Mouse (Mus musculus) myocyte (in vitro differentiated cells): ENCODE results near the gene Nup188. TPM values are rescaled to one million over a fixed set of nuclear protein-coding genes. Genes with fewer than 3 reads are reported as not detected.

ENCODE experiments used
- H3K27me3 ChIP-seq: one replicate; pipeline ENCODE4 v1.6.1; 2011; ENCODE audit not compliant: control insufficient read depth, insufficient read depth, insufficient read length
- H3K36me3 ChIP-seq: one replicate; pipeline ENCODE4 v1.6.1; 2011; ENCODE audit not compliant: control insufficient read depth, insufficient read depth
- H3K4me2 ChIP-seq: one replicate; pipeline ENCODE4 v1.6.1; 2011; ENCODE audit warnings: low read depth, control low read depth
- H3K4me3 ChIP-seq: one replicate; pipeline ENCODE4 v1.5.1; 2011; ENCODE audit warnings: mild to moderate bottlenecking, control low read depth, moderate library complexity
- H3K79me2 ChIP-seq: one replicate; pipeline ENCODE4 v1.6.1; 2011; ENCODE audit not compliant: control insufficient read depth, insufficient read depth
- H3ac ChIP-seq: one replicate; pipeline ENCODE4 v1.6.1; 2011; ENCODE audit not compliant: control insufficient read depth, insufficient read length
- CEBPB ChIP-seq: IDR thresholded peaks from 2 replicates; pipeline ENCODE4 v1.6.1; 2011; ENCODE audit warnings: mild to moderate bottlenecking, moderate library complexity; ENCODE audit not compliant: poor library complexity, insufficient read depth, severe bottlenecking
- E2F4 ChIP-seq: IDR thresholded peaks from one replicate; pipeline ENCODE4 v1.6.1; 2011; ENCODE audit warnings: mild to moderate bottlenecking, control low read depth, moderate library complexity; ENCODE audit not compliant: insufficient read depth
- MAX ChIP-seq: IDR thresholded peaks from one replicate; pipeline ENCODE4 v1.6.1; 2011; ENCODE audit warnings: low read depth, mild to moderate bottlenecking, control low read depth
- MYOD1 ChIP-seq, 3 experiments: IDR thresholded peaks; one replicate each; pipeline ENCODE4 v1.6.1; 2011; ENCODE audit warnings: control low read depth in 2 of 3, low read depth in 2 of 3, mild to moderate bottlenecking in 2 of 3, moderate library complexity in 1 of 3; ENCODE audit not compliant: insufficient read length in 2 of 3, control insufficient read depth in 1 of 3
- MYOG ChIP-seq, 3 experiments: IDR thresholded peaks; one replicate each; pipeline ENCODE4 v1.6.1; 2011; ENCODE audit warnings: control low read depth in 2 of 3, low read depth in 2 of 3, mild to moderate bottlenecking in 2 of 3; ENCODE audit not compliant: insufficient read length in 2 of 3, control insufficient read depth in 1 of 3, insufficient read depth in 1 of 3
- POLR2A ChIP-seq: IDR thresholded peaks from one replicate; pipeline ENCODE4 v1.6.1; 2011; ENCODE audit warnings: low read depth, mild to moderate bottlenecking, control low read depth, moderate library complexity; ENCODE audit not compliant: insufficient read length
- POLR2AphosphoS2 ChIP-seq: IDR thresholded peaks from one replicate; pipeline ENCODE4 v1.6.1; 2011; ENCODE audit warnings: low read depth, control low read depth; ENCODE audit not compliant: insufficient read length
- REST ChIP-seq: IDR thresholded peaks from one replicate; pipeline ENCODE4 v1.6.1; 2011; ENCODE audit warnings: mild to moderate bottlenecking, control low read depth, moderate library complexity; ENCODE audit not compliant: insufficient read depth, insufficient read length
- SRF ChIP-seq: IDR thresholded peaks from one replicate; pipeline ENCODE4 v1.6.1; 2011; ENCODE audit warnings: low read depth; ENCODE audit not compliant: control insufficient read depth, insufficient read length
- TCF12 ChIP-seq: IDR thresholded peaks from one replicate; pipeline ENCODE4 v1.6.1; 2011; ENCODE audit warnings: mild to moderate bottlenecking, control low read depth; ENCODE audit not compliant: poor library complexity, insufficient read depth, severe bottlenecking
- TCF3 ChIP-seq: IDR thresholded peaks from one replicate; pipeline ENCODE4 v1.6.1; 2011; ENCODE audit warnings: low read depth, control low read depth; ENCODE audit not compliant: insufficient read length
- USF1 ChIP-seq: IDR thresholded peaks from one replicate; pipeline ENCODE4 v1.6.1; 2011; ENCODE audit warnings: low read depth, mild to moderate bottlenecking, control low read depth, moderate library complexity
- polyA plus RNA-seq: library from polyadenylated mRNA; unstranded; fragments of >200 nt; fragmentation: generic; extraction: Trizol; gene quantifications from one replicate; pipeline ENCODE4 v1.2.1, GENCODE M21; 2012; ENCODE audit warnings: missing spikeins

Nup188 gene
- polyA plus RNA-seq, 1 experiment, result 54.0 TPM

GRCm38 (mm10) chr2:30247036-30247435 lies 39.2 kb upstream of the Nup188 start:
- H3K36me3 ChIP-seq, result peaks cover 17% of the 10 kb centered on the region
- H3K4me3 ChIP-seq, result no peak overlapping the region
- H3K4me2 ChIP-seq, result no peak overlapping the region
- no peak for TF ChIP-seq POLR2A
- no peak for TF ChIP-seq E2F4
- no peak for TF ChIP-seq TCF3
- no peak for TF ChIP-seq TCF12
- no peak overlapping the region for H3ac ChIP-seq
- H3K27me3 ChIP-seq, result no peaks in the 10 kb centered on the region
- peaks cover 82% of the 10 kb centered on the region for H3K79me2 ChIP-seq

- H3K4me2 ChIP-seq, result no peak overlapping the region
- TF ChIP-seq E2F4, result no peak
- TF ChIP-seq MYOG (IDR thresholded peaks at IDR 0.05; ENCODE audit: control insufficient read depth in 1 of 3, insufficient read depth in 1 of 3, insufficient read length in 2 of 3, low read depth in 2 of 3), result no peak
- no peak for TF ChIP-seq REST
- no peak for TF ChIP-seq CEBPB
- no peak for TF ChIP-seq USF1
- no peak for TF ChIP-seq TCF12
- TF ChIP-seq SRF, result no peak
- TF ChIP-seq TCF3, result no peak
- no peak for TF ChIP-seq POLR2AphosphoS2
- TF ChIP-seq POLR2A, result no peak
- no peak for TF ChIP-seq MAX
- peaks cover 16% of the 10 kb centered on the region for H3K36me3 ChIP-seq
- no peak overlapping the region for H3K4me3 ChIP-seq
- no peaks in the 10 kb centered on the region for H3K27me3 ChIP-seq
- peaks cover 84% of the 10 kb centered on the region for H3K79me2 ChIP-seq
- H3ac ChIP-seq, result no peak overlapping the region
These were observed 38.5 kb upstream of the Nup188 start for GRCm38 (mm10) chr2:30247681-30248080.

GRCm38 (mm10) chr2:30249182-30249581 lies 37.0 kb upstream of the Nup188 start:
- Histone ChIP-seq H3K79me2 (peaks cover 86% of the 10 kb centered on the region), H3ac (no peak overlapping the region), H3K36me3 (peaks cover 22% of the 10 kb centered on the region), H3K27me3 (no peaks in the 10 kb centered on the region), H3K4me2 (no peak overlapping the region), H3K4me3 (no peak overlapping the region)
- TF ChIP-seq MAX, result no peak
- TF ChIP-seq REST, result no peak
- no peak for TF ChIP-seq USF1
- TF ChIP-seq POLR2AphosphoS2, result no peak
- TF ChIP-seq TCF12, result no peak
- TF ChIP-seq SRF, result no peak
- no peak for TF ChIP-seq MYOD1 (IDR thresholded peaks at IDR 0.05; ENCODE audit: control insufficient read depth in 1 of 3, insufficient read length in 2 of 3, low read depth in 2 of 3)
- TF ChIP-seq E2F4, result no peak
- TF ChIP-seq CEBPB, result no peak
- TF ChIP-seq TCF3, result no peak
- TF ChIP-seq MYOG (IDR thresholded peaks at IDR 0.05; ENCODE audit: control insufficient read depth in 1 of 3, insufficient read depth in 1 of 3, insufficient read length in 2 of 3, low read depth in 2 of 3), result no peak
- no peak for TF ChIP-seq POLR2A

- H3K36me3 ChIP-seq, result peaks cover 26% of the 10 kb centered on the region
- no peak overlapping the region for H3K4me3 ChIP-seq
- TF ChIP-seq MAX (no peak), CEBPB (no peak), TCF3 (no peak), MYOG (IDR thresholded peaks at IDR 0.05; ENCODE audit: control insufficient read depth in 1 of 3, insufficient read depth in 1 of 3, insufficient read length in 2 of 3, low read depth in 2 of 3) (no peak), POLR2A (no peak), USF1 (no peak), REST (no peak), E2F4 (no peak), TCF12 (no peak), MYOD1 (IDR thresholded peaks at IDR 0.05; ENCODE audit: control insufficient read depth in 1 of 3, insufficient read length in 2 of 3, low read depth in 2 of 3) (no peak), POLR2AphosphoS2 (no peak), SRF (no peak)
- peaks cover 75% of the 10 kb centered on the region for H3K79me2 ChIP-seq
- no peaks in the 10 kb centered on the region for H3K27me3 ChIP-seq
- no peak overlapping the region for H3ac ChIP-seq
- no peak overlapping the region for H3K4me2 ChIP-seq
These were observed 35.8 kb upstream of the Nup188 start for GRCm38 (mm10) chr2:30250166-30251128.
